Mouse (Mus musculus): ENCODE measurements around the gene Usp32. TPM values are rescaled to one million over a fixed set of nuclear protein-coding genes. Genes with fewer than 3 reads are reported as not detected.
A peak's percentile ranks its signal among the peaks of the same experiment; 100 is the strongest.

Gene Usp32
- polyA plus RNA-seq, 1 experiment from 2014 or later = 19.9 TPM

DNA sequence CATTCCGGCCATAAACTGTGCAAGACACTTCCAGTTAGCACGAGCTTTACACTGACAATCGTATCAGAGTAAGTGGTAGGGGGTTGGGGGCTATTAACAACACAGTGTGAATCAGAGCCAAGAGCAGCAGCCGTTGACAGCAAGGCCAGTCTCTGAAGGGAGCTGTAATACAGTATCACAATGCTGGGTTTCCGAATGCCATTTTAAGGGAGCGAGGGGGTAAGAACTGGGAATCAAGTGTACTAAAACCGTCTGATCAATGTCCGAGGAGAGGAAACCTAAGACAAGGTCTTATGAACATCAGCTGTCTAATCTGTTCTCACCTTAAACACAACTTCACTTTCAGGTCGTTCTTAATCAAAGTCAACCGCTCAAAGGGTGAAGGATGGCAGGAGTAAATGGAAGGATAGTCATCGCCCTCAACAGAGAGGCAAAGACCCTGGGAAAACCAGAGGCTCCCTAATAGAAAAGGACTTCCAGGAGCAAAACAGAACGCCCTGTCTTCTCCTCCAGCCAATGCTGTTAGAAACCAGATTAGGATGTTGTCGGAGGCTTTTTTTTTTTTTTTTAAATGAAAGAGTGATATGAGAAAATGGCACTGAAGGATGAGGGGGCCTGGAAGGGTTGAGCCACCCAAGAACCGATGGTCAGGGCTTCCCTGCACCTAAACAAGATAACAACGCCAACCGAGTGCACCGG lies 1.0 kb downstream of the Usp32 start:
- peak overlapping the region; percentile 84 for H3K9ac ChIP-seq (replicated peaks; ENCODE audit: low read length)
- H3K4me1 ChIP-seq (ENCODE audit: control insufficient read depth, insufficient read depth, low read length) = peaks cover 13% of the 10 kb centered on the region
- peak overlapping the region; percentile 92 for H3K27ac ChIP-seq (replicated peaks; ENCODE audit: low read depth, low read length)
- peak overlapping the region; percentile 85 for H3K4me3 ChIP-seq (replicated peaks; ENCODE audit: low read depth, low read length)
- DNase-seq = peak; percentile 59
- ATAC-seq (ENCODE audit: low FRiP score, low TSS enrichment) = no peak
- H3K36me3 ChIP-seq (ENCODE audit: control insufficient read depth, insufficient read depth, low read length) = no peaks in the 10 kb centered on the region
- no peaks in the 10 kb centered on the region for H3K27me3 ChIP-seq (ENCODE audit: control insufficient read depth, insufficient read depth, low read length)
- WGBS = under 1% methylated on average over 17 of the region's 17 CpGs
- peak overlapping the region; percentile 75 for H3K4me2 ChIP-seq (ENCODE audit: low read length)
- H3K9me3 ChIP-seq (ENCODE audit: control insufficient read depth, low read length) = no peaks in the 10 kb centered on the region

DNA sequence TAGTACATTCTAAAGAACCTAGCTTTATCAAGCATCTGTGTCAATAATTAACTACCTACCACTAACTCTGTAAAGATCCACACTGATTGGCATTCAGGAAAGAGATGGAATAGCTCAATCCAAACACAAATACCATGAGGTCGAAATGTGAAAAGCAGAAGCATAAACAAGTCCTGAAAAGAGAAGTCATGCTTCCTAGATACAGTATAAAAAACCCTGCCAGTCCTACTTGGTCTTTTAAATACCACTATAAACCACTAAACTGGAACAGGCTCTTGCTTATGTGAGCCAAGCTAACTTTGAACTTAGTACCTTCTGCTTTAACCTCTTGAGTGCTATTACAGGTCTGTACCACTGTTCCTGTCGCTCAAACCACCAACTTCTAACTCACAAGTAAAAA lies 8.4 kb downstream of the Usp32 start:
- DNase-seq = no peak
- Histone ChIP-seq H3K9ac (replicated peaks; ENCODE audit: low read length) (no peak overlapping the region), H3K4me1 (ENCODE audit: control insufficient read depth, insufficient read depth, low read length) (no peaks in the 10 kb centered on the region), H3K27me3 (ENCODE audit: control insufficient read depth, insufficient read depth, low read length) (no peaks in the 10 kb centered on the region), H3K4me3 (replicated peaks; ENCODE audit: low read depth, low read length) (no peak overlapping the region), H3K9me3 (ENCODE audit: control insufficient read depth, low read length) (no peaks in the 10 kb centered on the region), H3K4me2 (ENCODE audit: low read length) (no peak overlapping the region), H3K27ac (replicated peaks; ENCODE audit: low read depth, low read length) (no peak overlapping the region), H3K36me3 (ENCODE audit: control insufficient read depth, insufficient read depth, low read length) (no peaks in the 10 kb centered on the region)
- 80% methylated on average over 2 of the region's 2 CpGs for WGBS
- no peak for ATAC-seq (ENCODE audit: low FRiP score, low TSS enrichment)

DNA sequence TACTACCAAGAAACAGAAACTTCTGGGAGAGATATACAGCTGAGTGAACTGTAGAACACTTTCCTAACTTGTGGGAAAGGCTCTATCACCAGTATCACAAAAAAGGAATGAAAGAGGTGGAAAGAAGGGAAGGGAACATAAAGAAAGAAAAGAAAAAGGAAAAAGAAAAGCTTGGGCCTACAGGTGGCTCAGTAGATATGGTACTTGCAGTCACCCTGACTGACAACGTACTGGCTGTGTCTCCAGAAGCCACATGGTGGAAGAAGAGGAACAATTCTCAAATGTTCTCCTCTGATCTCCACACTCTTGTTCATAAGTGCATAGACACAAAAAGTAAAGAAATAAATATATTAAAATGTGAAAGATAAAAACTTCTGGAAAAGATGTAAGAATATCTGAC lies 11.1 kb downstream of the Usp32 start:
- Histone ChIP-seq H3K27me3 (ENCODE audit: control insufficient read depth, insufficient read depth, low read length) (no peaks in the 10 kb centered on the region), H3K4me3 (replicated peaks; ENCODE audit: low read depth, low read length) (no peak overlapping the region), H3K9ac (replicated peaks; ENCODE audit: low read length) (no peak overlapping the region), H3K27ac (replicated peaks; ENCODE audit: low read depth, low read length) (no peak overlapping the region), H3K36me3 (ENCODE audit: control insufficient read depth, insufficient read depth, low read length) (no peaks in the 10 kb centered on the region), H3K4me2 (ENCODE audit: low read length) (no peak overlapping the region), H3K9me3 (ENCODE audit: control insufficient read depth, low read length) (no peaks in the 10 kb centered on the region), H3K4me1 (ENCODE audit: control insufficient read depth, insufficient read depth, low read length) (no peaks in the 10 kb centered on the region)
- WGBS = 88% methylated on average over 1 of the region's 1 CpGs
- no peak for DNase-seq
- ATAC-seq (ENCODE audit: low FRiP score, low TSS enrichment) = no peak

DNA sequence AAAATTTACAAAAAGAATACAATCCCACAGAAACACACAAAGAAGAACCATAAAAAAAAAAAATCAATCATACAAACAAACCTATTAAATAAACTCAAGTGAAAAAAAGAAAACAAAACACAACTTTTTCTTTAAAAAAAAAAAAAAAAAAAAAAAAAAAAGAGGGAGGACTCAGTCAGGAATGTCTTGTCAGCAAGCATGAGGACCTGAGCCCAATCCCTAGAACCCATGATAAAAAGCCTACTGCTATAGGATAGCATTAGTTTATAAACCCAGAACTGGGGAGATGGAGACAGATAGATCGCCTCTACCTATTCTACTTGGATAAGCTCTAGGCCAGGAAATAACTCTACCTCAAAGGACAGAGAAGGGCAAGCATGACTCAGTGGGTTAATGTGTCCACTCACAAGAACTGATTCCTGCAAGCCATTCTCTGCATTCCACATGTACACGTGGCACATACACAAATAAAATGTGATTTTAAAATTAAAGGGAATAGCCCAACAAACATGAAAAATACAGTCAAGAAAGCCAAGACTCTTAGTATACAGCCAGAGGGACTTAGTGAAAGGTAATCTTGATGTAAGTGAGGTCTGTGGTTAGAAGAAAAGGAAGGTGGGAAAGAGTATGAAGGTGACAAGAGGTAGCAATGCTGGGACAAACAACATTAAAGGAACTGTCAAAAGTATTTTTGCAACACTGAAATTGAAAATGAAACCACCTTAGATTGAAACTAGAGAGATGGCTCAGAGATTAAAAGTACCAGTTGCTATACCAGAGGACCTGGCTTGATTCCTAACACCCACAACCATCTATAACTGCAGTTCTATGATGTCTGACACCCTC lies 13.5 kb downstream of the Usp32 start:
- H3K4me3 ChIP-seq (replicated peaks; ENCODE audit: low read depth, low read length) = no peak overlapping the region
- no peak overlapping the region for H3K4me2 ChIP-seq (ENCODE audit: low read length)
- H3K9ac ChIP-seq (replicated peaks; ENCODE audit: low read length) = no peak overlapping the region
- no peak overlapping the region for H3K27ac ChIP-seq (replicated peaks; ENCODE audit: low read depth, low read length)
- H3K36me3 ChIP-seq (ENCODE audit: control insufficient read depth, insufficient read depth, low read length) = no peaks in the 10 kb centered on the region
- no peaks in the 10 kb centered on the region for H3K4me1 ChIP-seq (ENCODE audit: control insufficient read depth, insufficient read depth, low read length)
- ATAC-seq (ENCODE audit: low FRiP score, low TSS enrichment) (no peak), DNase-seq (no peak)
- no peaks in the 10 kb centered on the region for H3K9me3 ChIP-seq (ENCODE audit: control insufficient read depth, low read length)
- 85% methylated on average over 2 of the region's 2 CpGs for WGBS
- no peaks in the 10 kb centered on the region for H3K27me3 ChIP-seq (ENCODE audit: control insufficient read depth, insufficient read depth, low read length)

DNA sequence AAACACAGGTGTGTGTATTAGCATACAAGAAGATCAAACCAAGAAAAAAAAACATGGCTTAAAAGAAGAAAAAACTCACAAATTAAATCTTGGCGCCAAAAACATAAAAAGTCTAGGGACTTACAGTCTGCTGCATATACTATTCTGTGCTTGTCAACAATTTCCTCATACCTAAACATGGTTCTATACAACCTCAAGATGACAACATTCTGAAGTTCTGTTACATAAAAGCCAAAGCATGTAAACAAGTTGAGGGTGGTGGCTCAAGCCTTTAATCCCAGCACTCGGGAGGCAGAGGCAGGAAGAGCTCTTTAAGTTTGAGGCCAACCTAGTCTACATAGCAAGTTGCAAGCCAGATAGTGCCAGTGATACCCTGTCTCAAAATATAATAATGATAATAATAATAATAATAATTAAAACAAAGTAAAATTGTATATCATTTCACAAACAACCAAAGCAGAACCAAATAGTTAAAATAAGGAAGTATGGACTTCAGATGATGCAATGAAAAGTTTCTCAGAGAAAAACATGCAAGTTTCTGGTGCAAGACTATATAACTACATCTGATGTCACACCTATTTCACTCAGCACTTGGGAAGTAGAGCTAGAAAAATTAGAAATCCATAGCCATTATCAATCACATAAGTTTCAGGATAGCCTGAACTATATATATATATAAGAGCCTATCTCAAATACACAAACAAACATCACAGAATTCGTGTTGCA lies 16.5 kb downstream of the Usp32 start:
- Histone ChIP-seq H3K36me3 (ENCODE audit: control insufficient read depth, insufficient read depth, low read length) (no peaks in the 10 kb centered on the region), H3K9me3 (ENCODE audit: control insufficient read depth, low read length) (no peaks in the 10 kb centered on the region), H3K27ac (replicated peaks; ENCODE audit: low read depth, low read length) (no peak overlapping the region), H3K4me1 (ENCODE audit: control insufficient read depth, insufficient read depth, low read length) (no peaks in the 10 kb centered on the region), H3K27me3 (ENCODE audit: control insufficient read depth, insufficient read depth, low read length) (no peaks in the 10 kb centered on the region), H3K9ac (replicated peaks; ENCODE audit: low read length) (no peak overlapping the region), H3K4me3 (replicated peaks; ENCODE audit: low read depth, low read length) (no peak overlapping the region), H3K4me2 (ENCODE audit: low read length) (no peak overlapping the region)
- ATAC-seq (ENCODE audit: low FRiP score, low TSS enrichment) (no peak), DNase-seq (no peak)
- WGBS = 87% methylated on average over 3 of the region's 3 CpGs

DNA sequence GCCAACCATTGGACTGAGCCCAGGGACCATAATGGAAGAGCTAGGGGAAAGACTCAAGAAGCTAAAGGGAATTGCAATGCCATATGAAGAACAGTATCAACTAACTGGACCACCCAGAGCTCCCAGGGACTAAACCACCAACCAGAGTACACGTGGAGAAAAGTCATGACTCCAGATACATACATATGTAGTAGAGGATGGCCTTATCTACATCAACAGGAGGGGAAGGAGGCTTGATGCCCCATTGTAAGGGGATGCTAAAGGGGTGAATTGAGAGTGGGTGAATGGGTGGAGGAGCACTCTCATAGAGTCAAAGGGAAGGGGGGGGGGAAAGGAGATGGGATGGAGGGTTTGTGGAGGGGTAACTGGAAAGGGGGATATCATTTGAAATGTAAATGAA lies 17.9 kb downstream of the Usp32 start:
- Histone ChIP-seq H3K27me3 (ENCODE audit: control insufficient read depth, insufficient read depth, low read length) (no peaks in the 10 kb centered on the region), H3K4me2 (ENCODE audit: low read length) (no peak overlapping the region), H3K27ac (replicated peaks; ENCODE audit: low read depth, low read length) (no peak overlapping the region), H3K4me1 (ENCODE audit: control insufficient read depth, insufficient read depth, low read length) (no peaks in the 10 kb centered on the region), H3K9ac (replicated peaks; ENCODE audit: low read length) (no peak overlapping the region), H3K4me3 (replicated peaks; ENCODE audit: low read depth, low read length) (no peak overlapping the region), H3K9me3 (ENCODE audit: control insufficient read depth, low read length) (no peaks in the 10 kb centered on the region), H3K36me3 (ENCODE audit: control insufficient read depth, insufficient read depth, low read length) (no peaks in the 10 kb centered on the region)
- no peak for DNase-seq
- WGBS = 91% methylated on average over 1 of the region's 1 CpGs
- no peak for ATAC-seq (ENCODE audit: low FRiP score, low TSS enrichment)

DNA sequence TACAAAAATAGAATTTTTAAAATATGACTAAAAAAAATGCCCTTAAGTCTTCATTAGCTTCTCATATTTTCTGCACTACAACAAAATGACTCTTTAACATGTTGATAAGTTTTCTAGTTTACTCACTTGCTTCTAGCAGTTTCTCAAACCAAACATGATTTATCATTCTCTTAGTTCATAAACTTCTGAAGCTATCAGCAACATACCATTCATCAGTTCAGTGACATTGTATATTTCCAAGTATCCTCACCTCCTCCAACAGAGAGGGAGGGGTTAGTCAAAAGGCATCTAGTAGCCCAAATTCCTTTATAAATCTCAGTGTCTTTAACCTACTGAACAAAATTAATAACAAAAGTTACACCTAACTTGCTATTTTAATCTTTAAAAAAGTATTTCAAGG lies 22.8 kb downstream of the Usp32 start:
- DNase-seq = no peak
- no peaks in the 10 kb centered on the region for H3K36me3 ChIP-seq (ENCODE audit: control insufficient read depth, insufficient read depth, low read length)
- no peaks in the 10 kb centered on the region for H3K9me3 ChIP-seq (ENCODE audit: control insufficient read depth, low read length)
- H3K4me2 ChIP-seq (ENCODE audit: low read length) = no peak overlapping the region
- H3K4me3 ChIP-seq (replicated peaks; ENCODE audit: low read depth, low read length) = no peak overlapping the region
- ATAC-seq (ENCODE audit: low FRiP score, low TSS enrichment) = no peak
- H3K27me3 ChIP-seq (ENCODE audit: control insufficient read depth, insufficient read depth, low read length) = no peaks in the 10 kb centered on the region
- no peak overlapping the region for H3K27ac ChIP-seq (replicated peaks; ENCODE audit: low read depth, low read length)
- H3K4me1 ChIP-seq (ENCODE audit: control insufficient read depth, insufficient read depth, low read length) = no peaks in the 10 kb centered on the region
- no peak overlapping the region for H3K9ac ChIP-seq (replicated peaks; ENCODE audit: low read length)

DNA sequence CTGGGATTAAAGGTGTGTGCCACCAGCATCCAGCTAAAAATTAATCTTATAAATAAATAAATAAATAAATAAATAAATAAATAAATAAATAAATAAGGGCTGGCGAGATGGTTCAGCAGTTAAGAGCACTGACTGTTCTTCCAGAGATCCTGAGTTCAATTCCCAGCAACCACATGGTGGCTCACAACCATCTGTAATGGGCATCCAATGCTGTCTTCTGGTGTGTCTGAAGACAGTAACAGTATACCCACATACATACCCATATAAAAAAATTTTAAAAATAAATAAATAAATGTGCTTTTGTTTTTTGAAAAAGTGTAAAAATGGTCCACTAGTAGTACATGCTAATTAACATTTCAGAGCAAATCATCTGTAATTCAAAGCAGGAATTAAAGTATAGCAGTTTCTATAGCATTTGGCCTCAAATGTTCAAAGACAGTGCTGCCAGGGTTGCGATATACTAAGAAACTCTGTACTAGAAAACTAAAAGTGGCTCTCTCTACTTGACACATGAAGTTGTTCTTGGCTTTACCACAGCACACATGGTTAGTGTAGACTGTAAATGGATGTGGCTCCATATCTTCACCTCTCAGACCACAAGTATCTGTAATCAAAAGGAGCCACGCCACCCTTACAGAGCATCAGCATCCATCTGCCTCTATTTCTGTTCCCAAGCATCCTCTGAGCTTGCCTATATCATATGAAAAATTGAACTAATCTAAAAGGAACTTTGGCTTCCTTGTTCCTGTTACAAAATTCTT lies 23.7 kb downstream of the Usp32 start:
- 92% methylated on average over 3 of the region's 3 CpGs for WGBS
- ATAC-seq (ENCODE audit: low FRiP score, low TSS enrichment) (no peak), DNase-seq (no peak)
- Histone ChIP-seq H3K9ac (replicated peaks; ENCODE audit: low read length) (no peak overlapping the region), H3K9me3 (ENCODE audit: control insufficient read depth, low read length) (no peaks in the 10 kb centered on the region), H3K4me2 (ENCODE audit: low read length) (no peak overlapping the region), H3K4me3 (replicated peaks; ENCODE audit: low read depth, low read length) (no peak overlapping the region), H3K27me3 (ENCODE audit: control insufficient read depth, insufficient read depth, low read length) (no peaks in the 10 kb centered on the region), H3K27ac (replicated peaks; ENCODE audit: low read depth, low read length) (no peak overlapping the region), H3K4me1 (ENCODE audit: control insufficient read depth, insufficient read depth, low read length) (no peaks in the 10 kb centered on the region), H3K36me3 (ENCODE audit: control insufficient read depth, insufficient read depth, low read length) (no peaks in the 10 kb centered on the region)
